Mouse (Mus musculus) ES-E14 (cell line): ENCODE results near the gene Tmem132c. TPM values are rescaled to one million over a fixed set of nuclear protein-coding genes. Genes with fewer than 3 reads are reported as not detected.

Experiments used
- DNase-seq: peaks from one replicate; pipeline ENCODE4 v3.0.0-alpha.2; 2013; ENCODE audit warnings: low read depth, low spot score
- H3K27ac ChIP-seq: 2 replicates; pipeline ENCODE4 v1.5.1; 2012; ENCODE audit warnings: low read depth, mild to moderate bottlenecking, low read length, moderate library complexity, mixed read lengths; ENCODE audit not compliant: poor library complexity, insufficient read depth, severe bottlenecking
- H3K36me3 ChIP-seq: 2 replicates; pipeline ENCODE4 v1.6.1; 2012; ENCODE audit warnings: mild to moderate bottlenecking, low read length, moderate library complexity, mixed read lengths; ENCODE audit not compliant: control insufficient read depth, poor library complexity, insufficient read depth, severe bottlenecking
- H3K4me1 ChIP-seq, 2 experiments: fragments of 150-350 bp in 1 of 2; sonication (generic) in 1 of 2; 2 replicates each; pipeline ENCODE4 v1.6.1; 2012; ENCODE audit warnings: low read length in 2 of 2, mild to moderate bottlenecking in 1 of 2, mixed read lengths in 1 of 2; ENCODE audit not compliant: control insufficient read depth in 2 of 2, insufficient read depth in 2 of 2, poor library complexity in 1 of 2
- H3K4me3 ChIP-seq, 2 experiments: fragments of 150-350 bp in 1 of 2; sonication (generic) in 1 of 2; 2 replicates each; pipeline ENCODE4 v1.5.1; 2012; ENCODE audit warnings: low read length in 2 of 2, low read depth in 1 of 2, mild to moderate bottlenecking in 1 of 2, mixed read lengths in 1 of 2; ENCODE audit not compliant: insufficient read depth in 1 of 2, poor library complexity in 1 of 2, severe bottlenecking in 1 of 2
- H3K9ac ChIP-seq: 2 replicates; pipeline ENCODE4 v1.6.1; 2012; ENCODE audit warnings: low read depth, mild to moderate bottlenecking, low read length, mixed read lengths; ENCODE audit not compliant: poor library complexity, insufficient read depth, severe bottlenecking
- H3K9me3 ChIP-seq: fragments of 150-350 bp; sonication (generic); 2 replicates; pipeline ENCODE4 v1.6.1; 2012; ENCODE audit warnings: low read depth, mild to moderate bottlenecking, low read length; ENCODE audit not compliant: control insufficient read depth, insufficient read depth
- CHD2 ChIP-seq: IDR thresholded peaks from 2 replicates; pipeline ENCODE4 v1.6.1; 2014; ENCODE audit warnings: mild to moderate bottlenecking, low read depth, low read length, inconsistent platforms
- HCFC1 ChIP-seq: IDR thresholded peaks from 2 replicates; pipeline ENCODE4 v1.6.1; 2012; ENCODE audit warnings: low read length, inconsistent platforms, borderline replicate concordance; ENCODE audit not compliant: insufficient read depth
- MAFK ChIP-seq: IDR thresholded peaks from 2 replicates; pipeline ENCODE4 v1.6.1; 2014; ENCODE audit warnings: mild to moderate bottlenecking, low read depth, low read length, inconsistent platforms; ENCODE audit not compliant: insufficient read depth
- ZC3H11A ChIP-seq: IDR thresholded peaks from 2 replicates; pipeline ENCODE4 v1.6.1; 2012; ENCODE audit warnings: low read depth, mild to moderate bottlenecking, inconsistent platforms, low read length, borderline replicate concordance
- ZNF384 ChIP-seq: IDR thresholded peaks from 2 replicates; pipeline ENCODE4 v1.6.1; 2012; ENCODE audit warnings: low read depth, low read length, inconsistent platforms
- in situ Hi-C, 2 experiments: fragments of 600-800 bp; cut with MboI; formaldehyde crosslinking; loops; one replicate each; pipeline ENCODE4 v1.15.1; 2025; ENCODE audit warnings: low sequenced_read_pairs in 2 of 2, inconsistent platforms in 1 of 2; ENCODE audit not compliant: unreplicated experiment in 2 of 2
- total RNA-seq: library from RNA; depleted of rRNA; stranded (reverse); fragments of 300-350 nt; gene quantifications from 2 replicates; pipeline ENCODE4 v1.2.3, GENCODE M21; 2012

The Tmem132c gene
- total RNA-seq, 1 experiment = 0.71 TPM

DNA sequence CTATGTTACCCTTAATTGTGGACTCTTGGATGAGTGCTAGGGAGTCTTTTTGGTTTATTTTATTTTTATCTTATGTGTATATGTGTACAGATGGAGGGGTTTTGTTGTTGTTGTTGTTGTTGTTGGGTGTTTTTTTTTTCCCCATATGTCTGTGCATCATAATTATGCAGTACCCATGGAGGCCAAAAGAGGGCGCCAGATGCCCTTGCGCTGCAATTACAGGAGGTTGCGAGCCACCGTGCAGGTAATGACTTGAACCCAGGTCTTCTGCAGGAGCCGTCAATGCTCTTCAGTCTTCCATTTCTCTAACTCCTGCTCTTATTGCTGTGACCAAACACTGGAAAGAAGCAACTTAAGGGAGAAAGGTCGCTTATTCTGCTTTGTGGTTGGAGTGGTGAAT is 23.9 kb upstream of the Tmem132c start:
- no peaks in the 10 kb centered on the region for H3K9me3 ChIP-seq
- no peak overlapping the region for H3K9ac ChIP-seq
- in situ Hi-C loops = no loop called here
- H3K36me3 ChIP-seq = no peaks in the 10 kb centered on the region
- H3K4me3 ChIP-seq = no peak overlapping the region
- no peak overlapping the region for H3K27ac ChIP-seq
- no peak for DNase-seq
- no peaks in the 10 kb centered on the region for H3K4me1 ChIP-seq
- TF ChIP-seq CHD2 (no peak), MAFK (no peak), ZNF384 (no peak), HCFC1 (no peak), ZC3H11A (no peak)

DNA sequence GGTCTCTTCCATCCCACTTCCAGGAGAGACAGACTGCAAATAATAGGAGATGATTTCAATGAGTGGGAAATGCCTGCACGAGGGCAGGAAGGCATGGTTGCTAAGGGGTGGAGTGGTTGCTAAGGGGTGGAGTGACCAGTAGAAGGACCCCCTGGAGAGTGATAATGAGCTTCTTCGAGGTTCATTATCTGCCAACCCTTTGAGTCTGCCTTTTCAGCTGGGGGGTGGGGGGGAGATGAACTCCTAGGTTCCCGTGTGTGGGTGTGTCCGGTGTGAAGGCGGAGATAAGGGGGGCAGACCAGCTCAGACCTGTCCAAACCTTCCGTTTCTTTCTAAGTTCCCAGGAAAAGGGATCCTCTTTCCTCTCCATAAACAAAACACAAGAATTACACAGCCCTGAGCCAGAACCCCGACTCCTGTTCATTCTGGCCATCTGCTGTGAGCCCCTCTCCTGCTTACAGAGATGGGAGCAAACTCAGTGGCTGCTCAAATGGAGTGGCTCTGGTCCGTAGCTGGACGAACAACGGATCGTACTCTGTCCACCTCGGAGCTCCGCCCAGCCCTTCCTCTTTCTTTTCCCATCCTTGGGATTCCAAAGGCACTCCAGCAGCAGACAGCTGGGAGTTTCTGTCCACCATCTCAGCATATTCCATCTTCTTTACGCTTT is 13.5 kb upstream of the Tmem132c start:
- no peaks in the 10 kb centered on the region for H3K36me3 ChIP-seq
- peak; percentile 62 for DNase-seq
- peaks cover 0 to 11% of the 10 kb centered on the region in 2 experiments; a peak in 2 of 4 replicates for H3K4me1 ChIP-seq
- no peak overlapping the region for H3K4me3 ChIP-seq
- H3K9ac ChIP-seq = no peak overlapping the region
- H3K9me3 ChIP-seq = no peaks in the 10 kb centered on the region
- no peak for TF ChIP-seq CHD2
- TF ChIP-seq HCFC1 = no peak
- no peak for TF ChIP-seq ZNF384
- H3K27ac ChIP-seq = no peak overlapping the region
- in situ Hi-C loops = no loop called here

DNA sequence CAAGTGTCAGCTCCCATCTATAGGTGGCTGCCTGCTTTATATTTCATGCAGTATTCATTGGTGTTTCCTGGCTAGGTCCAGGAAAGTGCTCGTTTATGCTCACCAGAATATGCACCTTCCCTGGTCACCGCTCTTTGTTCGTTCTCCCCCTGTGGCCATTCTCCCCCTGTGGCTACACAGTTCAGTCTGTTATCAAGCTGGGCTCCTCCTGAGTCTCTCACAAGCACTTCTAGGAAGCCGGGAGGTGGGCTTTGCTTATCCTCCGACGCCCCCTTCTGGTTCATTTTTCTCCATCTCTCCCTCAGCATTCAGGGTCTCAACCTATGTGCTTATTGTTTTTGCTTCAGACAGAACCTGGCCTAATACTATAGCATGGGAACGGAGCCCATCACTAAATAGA is 6.9 kb upstream of the Tmem132c start:
- TF ChIP-seq HCFC1 (no peak), ZC3H11A (no peak), CHD2 (no peak), MAFK (no peak), ZNF384 (no peak)
- Histone ChIP-seq H3K4me1 (no peaks in the 10 kb centered on the region), H3K9me3 (no peaks in the 10 kb centered on the region), H3K4me3 (no peak overlapping the region), H3K36me3 (no peaks in the 10 kb centered on the region), H3K9ac (no peak overlapping the region), H3K27ac (no peak overlapping the region)
- in situ Hi-C loops = no loop called here
- peak; percentile 62 for DNase-seq

DNA sequence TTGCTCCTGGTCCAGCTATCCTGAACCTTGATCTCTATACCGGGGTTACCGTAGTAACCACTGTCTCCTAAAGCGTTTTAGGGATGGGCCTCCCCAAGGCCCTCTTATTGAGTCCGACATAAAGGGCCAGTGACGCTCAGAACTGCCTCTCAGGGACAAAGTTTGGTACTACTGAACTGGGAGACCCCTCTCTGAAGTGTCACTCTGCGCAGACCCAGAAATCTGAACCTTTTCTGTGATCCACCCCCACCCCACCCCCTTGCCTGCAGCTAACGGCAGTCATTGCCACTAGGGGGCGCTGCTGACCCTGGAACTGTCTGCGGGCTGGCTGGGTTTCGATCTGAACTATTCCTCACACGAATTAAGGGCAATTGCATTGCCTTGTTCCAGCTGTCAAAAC is 6.4 kb upstream of the Tmem132c start:
- TF ChIP-seq HCFC1 = no peak
- peak; percentile 44; the same call in 1 of the 2 replicates for TF ChIP-seq ZC3H11A
- Histone ChIP-seq H3K9ac (no peak overlapping the region), H3K36me3 (no peaks in the 10 kb centered on the region), H3K27ac (no peak overlapping the region), H3K4me1 (no peaks in the 10 kb centered on the region), H3K4me3 (no peak overlapping the region), H3K9me3 (no peaks in the 10 kb centered on the region)
- DNase-seq = peak; percentile 59
- in situ Hi-C loops = no loop called here

DNA sequence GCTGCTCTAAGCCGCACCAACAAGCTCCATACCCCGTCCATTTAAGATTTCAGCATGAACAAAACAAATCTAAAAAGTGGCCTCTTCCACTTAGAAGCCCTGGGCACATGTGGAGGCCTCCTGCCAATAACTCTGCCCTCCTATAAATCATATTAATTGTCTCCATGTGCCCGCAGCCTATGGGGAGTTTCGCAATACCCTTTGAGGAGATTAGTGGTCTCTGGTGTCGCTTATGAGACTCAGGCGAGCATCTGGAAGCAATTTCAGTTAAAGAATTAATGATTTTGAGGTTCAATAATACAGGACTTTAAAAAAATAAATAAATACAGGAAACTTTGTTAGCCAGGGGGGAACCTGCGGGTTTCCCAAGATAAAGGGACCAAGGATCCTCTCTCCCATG is 1.9 kb upstream of the Tmem132c start:
- Histone ChIP-seq H3K4me1 (no peaks in the 10 kb centered on the region), H3K9me3 (no peaks in the 10 kb centered on the region), H3K4me3 (no peak overlapping the region), H3K36me3 (no peaks in the 10 kb centered on the region), H3K27ac (no peak overlapping the region), H3K9ac (no peak overlapping the region)
- TF ChIP-seq ZNF384 (no peak), MAFK (no peak), ZC3H11A (no peak), HCFC1 (no peak), CHD2 (no peak)
- DNase-seq = no peak
- in situ Hi-C loops = no loop called here
